Mouse (Mus musculus) left cerebral cortex, adult 18-20 months (tissue): ENCODE results near the gene Tph1. TPM values are rescaled to one million over a fixed set of nuclear protein-coding genes. Genes with fewer than 3 reads are reported as not detected.
A peak's percentile ranks its signal among the peaks of the same experiment; 100 is the strongest.
"Not testable (repeated sequence)": the region's sequence is repeated elsewhere in the genome, so short reads cannot be mapped to it uniquely, and the experiment has no call there.

ENCODE experiments used
- DNase-seq, 2 experiments: peaks; one replicate each; pipeline ENCODE4 v3.0.0; 2021 to 2022; ENCODE audit warnings: low spot score in 2 of 2, mixed read lengths in 1 of 2
- total RNA-seq, 2 experiments: library from RNA; stranded (reverse); gene quantifications; 2 replicates each; pipeline ENCODE4 v1.2.3; 2021

Gene Tph1
- total RNA-seq, 2 experiments from 2014 or later, result 0.16 to 0.21 TPM

- not testable (repeated sequence) for DNase-seq
Observed at GRCm38 (mm10) chr7:46650231-46650630, 22.1 kb downstream of the Tph1 start.

GRCm38 (mm10) chr7:46648431-46649140 lies 23.8 kb downstream of the Tph1 start:
- no peak for DNase-seq

GRCm38 (mm10) chr7:46643172-46643571 lies 29.2 kb downstream of the Tph1 start:
- peak; percentile 51 to 59 for DNase-seq

- no peak for DNase-seq
Observed at GRCm38 (mm10) chr7:46640062-46640461, 32.3 kb downstream of the Tph1 start.

- DNase-seq, result peak; percentile 82 to 94
Observed at GRCm38 (mm10) chr7:46639692-46640031, 32.7 kb downstream of the Tph1 start, which contains the start of gene Sergef. Gene Sergef (minus strand): TSS chr7:46639807.

GRCm38 (mm10) chr7:46638889-46639691 lies 33.2 kb downstream of the Tph1 start:
- DNase-seq, result peak in 1 of 2 experiments; percentile 41

GRCm38 (mm10) chr7:46628375-46628975 lies 43.9 kb downstream of the Tph1 start:
- DNase-seq, result no peak

- no peak for DNase-seq
Observed at GRCm38 (mm10) chr7:46623979-46624378, 48.4 kb downstream of the Tph1 start.

- DNase-seq, result peak; percentile 61 to 71
Observed at GRCm38 (mm10) chr7:46618416-46619110, 53.8 kb downstream of the Tph1 start.

GRCm38 (mm10) chr7:46616429-46617005 lies 55.8 kb downstream of the Tph1 start:
- no peak for DNase-seq

- no peak for DNase-seq
Observed at GRCm38 (mm10) chr7:46615256-46615977, 56.9 kb downstream of the Tph1 start.

- no peak for DNase-seq
Observed at GRCm38 (mm10) chr7:46614263-46614662, 58.1 kb downstream of the Tph1 start.

- no peak for DNase-seq
Observed at GRCm38 (mm10) chr7:46613091-46613490, 59.2 kb downstream of the Tph1 start.

- no peak for DNase-seq
Observed at GRCm38 (mm10) chr7:46612421-46612937, 59.9 kb downstream of the Tph1 start.

- DNase-seq, result peak; percentile 33 to 47
Observed at GRCm38 (mm10) chr7:46611970-46612369, 60.4 kb downstream of the Tph1 start.

- DNase-seq, result no peak
Observed at GRCm38 (mm10) chr7:46609317-46609716, 63.0 kb downstream of the Tph1 start.

GRCm38 (mm10) chr7:46607428-46608055 lies 64.8 kb downstream of the Tph1 start:
- DNase-seq, result peak; percentile 59 to 64

- no peak for DNase-seq
Observed at GRCm38 (mm10) chr7:46607031-46607426, 65.3 kb downstream of the Tph1 start.

- peak; percentile 77 to 87 for DNase-seq
Observed at GRCm38 (mm10) chr7:46606391-46607030, 65.8 kb downstream of the Tph1 start.
